21 mouse cellular contexts compared by ENCODE assay signal in genomic region chr6:100226204-100226603, GRCm38 (mm10).
DNase-seq lines count a peak whose midpoint lies in the region; ATAC-seq lines count a peak whose summit lies in the region.
"Had no signal": no experiment of that assay in that cellular context is flagged by ENCODE, and none has a peak within 500 bp of the region (broad histone marks: within the 10 kb centered on the region; RNA-seq: fewer than 3 reads in every experiment).

No protein-coding gene starts in this region.

- H3K9me3 ChIP-seq in liver, embryonic 11.5 days (ENCODE audit: control insufficient read depth, low read length) = no peaks in the 10 kb centered on the region
- H3K9me3 ChIP-seq: embryonic facial prominence, embryonic 10.5 days; forebrain, embryonic 10.5 days; heart, embryonic 13.5 days; hindbrain, embryonic 12.5 days; intestine, embryonic 15.5 days had no signal

- H3K4me3 ChIP-seq in liver, embryonic 11.5 days (ENCODE audit: low read depth, low read length) = no peak overlapping the region
- H3K4me3 ChIP-seq: embryonic facial prominence, embryonic 10.5 days; forebrain, embryonic 10.5 days; gastrocnemius, adult 2 months; heart, embryonic 13.5 days; hindbrain, embryonic 12.5 days; intestine, embryonic 15.5 days had no signal

- DNase-seq in adrenal gland, adult 8-10 months = peak; percentile 56
- DNase-seq in adrenal gland, adult 18-20 months (ENCODE audit: low spot score in 2 of 2) = no peak
- peak; percentile 39 for DNase-seq in 416B (ENCODE audit: low read depth)
- DNase-seq in adipocyte (ENCODE audit: low spot score) = peak; percentile 67
- peak; percentile 18 for DNase-seq in fibroblast of lung, adult 2 months (ENCODE audit: low read depth)
- DNase-seq in right cerebral cortex, adult 18-20 months = no peak
- no peak for DNase-seq in liver, embryonic 11.5 days (ENCODE audit: low spot score)
- DNase-seq: B cell, adult 2 months; cerebellum, adult 18-20 months; cerebellum, adult 9-11 months; cerebellum, postnatal 36 days; gastrocnemius, adult 2 months; gastrocnemius, postnatal 25 days; heart, postnatal 4 days; kidney, adult 18-20 months had no signal

- no peaks in the 10 kb centered on the region for H3K27me3 ChIP-seq in liver, embryonic 11.5 days (replicated peaks; ENCODE audit: control insufficient read depth, insufficient read depth, low read length)
- H3K27me3 ChIP-seq: heart, embryonic 13.5 days; hindbrain, embryonic 12.5 days; intestine, embryonic 15.5 days had no signal

- WGBS in liver, embryonic 11.5 days = 70% methylated on average over 2 of the region's 2 CpGs

- H3K27ac ChIP-seq in liver, embryonic 11.5 days (ENCODE audit: low read depth, low read length) = no peak overlapping the region
- H3K27ac ChIP-seq: embryonic facial prominence, embryonic 10.5 days; forebrain, embryonic 10.5 days; gastrocnemius, adult 2 months; heart, embryonic 13.5 days; hindbrain, embryonic 12.5 days; intestine, embryonic 15.5 days had no signal

- H3K4me2 ChIP-seq in liver, embryonic 11.5 days = no peak overlapping the region
- H3K4me2 ChIP-seq: heart, embryonic 13.5 days; hindbrain, embryonic 12.5 days; intestine, embryonic 15.5 days had no signal

- peaks cover 3% of the 10 kb centered on the region; the same call in 1 of the 2 replicates for H3K36me3 ChIP-seq in liver, embryonic 11.5 days (ENCODE audit: control insufficient read depth, insufficient read depth, low read length)
- H3K36me3 ChIP-seq: hindbrain, embryonic 12.5 days; intestine, embryonic 15.5 days had no signal

- ATAC-seq in liver, embryonic 11.5 days (replicated peaks; ENCODE audit: low FRiP score) = no peak
- ATAC-seq: forebrain, embryonic 14.5 days; intestine, embryonic 15.5 days had no signal

- no peaks in the 10 kb centered on the region for H3K4me1 ChIP-seq in liver, embryonic 11.5 days (replicated peaks; ENCODE audit: control insufficient read depth, insufficient read depth, low read length)
- H3K4me1 ChIP-seq: hindbrain, embryonic 12.5 days had no signal

- H3K9ac ChIP-seq in liver, embryonic 11.5 days (ENCODE audit: low read depth, low read length) = no peak overlapping the region
- H3K9ac ChIP-seq: heart, embryonic 13.5 days; hindbrain, embryonic 12.5 days; intestine, embryonic 15.5 days had no signal

Comparison
In these comparisons a context has a peak if more than half of its experiments do, and no peak if none do; other contexts are left out.
1. DNase-seq: peak in adrenal gland, adult 8-10 months (single experiment), 416B (single experiment), adipocyte (single experiment) and fibroblast of lung, adult 2 months (single experiment); none in adrenal gland, adult 18-20 months (0 of 2), right cerebral cortex, adult 18-20 months (single experiment) and liver, embryonic 11.5 days (single experiment).